Mouse (Mus musculus) naive thymus-derived CD4-positive, alpha-beta T cell, adult 2 months (primary cell): ENCODE data around the gene Abca5.
"Not testable (repeated sequence)": the region's sequence is repeated elsewhere in the genome, so short reads cannot be mapped to it uniquely, and the experiment has no call there.

Experiments used
- DNase-seq: peaks from one replicate; pipeline ENCODE4 v3.0.0-alpha.2; 2011; ENCODE audit warnings: low read depth

Gene Abca5

DNA sequence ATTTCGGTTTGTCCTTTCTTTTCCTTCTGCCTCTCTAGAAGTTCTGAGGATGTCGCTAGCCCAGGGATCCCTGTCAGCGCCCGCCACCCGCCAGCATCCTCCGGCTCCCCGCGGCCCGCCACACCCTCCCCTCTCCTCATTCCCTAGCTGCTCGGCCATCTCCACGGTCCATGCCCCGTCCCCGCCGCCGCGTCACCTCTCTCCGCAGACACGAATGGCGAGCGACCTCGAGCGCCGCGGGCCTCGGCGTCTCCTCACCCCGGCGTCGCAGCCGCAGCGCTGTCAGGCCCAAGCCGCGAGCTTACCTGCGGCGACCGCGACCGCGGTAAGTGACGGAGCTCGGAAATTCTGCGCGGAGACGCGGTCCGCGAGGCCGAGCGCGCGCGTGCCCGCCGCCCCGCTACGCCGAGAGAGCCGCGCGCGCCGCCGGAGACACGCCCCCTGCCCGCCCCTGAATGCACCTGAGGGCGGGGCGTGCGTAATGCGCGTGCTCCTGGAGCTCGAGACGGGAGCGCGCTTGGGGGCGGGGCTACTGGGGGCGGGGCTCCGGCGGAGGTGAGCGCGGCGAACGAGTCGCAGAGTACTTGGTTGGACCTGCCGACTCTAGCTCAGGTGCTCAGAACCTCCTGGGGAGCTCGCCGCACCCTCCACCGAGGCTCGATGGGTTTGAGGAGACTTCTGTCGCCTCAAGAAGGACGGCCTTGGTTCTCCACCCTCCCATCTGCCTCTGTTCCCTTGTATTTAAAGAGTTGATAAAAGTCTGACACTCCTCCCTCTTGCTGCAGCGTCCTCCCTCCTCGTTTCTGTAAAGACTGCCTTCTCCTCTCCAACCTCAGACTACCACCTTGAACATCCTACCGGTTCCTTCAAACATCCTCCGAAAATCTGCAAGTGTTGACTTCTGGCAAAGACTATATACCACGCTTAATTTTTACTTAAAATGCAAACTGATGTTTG, at the start of gene Abca5:
Gene Abca5, minus strand, starts transcription at position 428 of the 957 bp plus-strand sequence.
- DNase-seq, result peak; percentile 90

DNA sequence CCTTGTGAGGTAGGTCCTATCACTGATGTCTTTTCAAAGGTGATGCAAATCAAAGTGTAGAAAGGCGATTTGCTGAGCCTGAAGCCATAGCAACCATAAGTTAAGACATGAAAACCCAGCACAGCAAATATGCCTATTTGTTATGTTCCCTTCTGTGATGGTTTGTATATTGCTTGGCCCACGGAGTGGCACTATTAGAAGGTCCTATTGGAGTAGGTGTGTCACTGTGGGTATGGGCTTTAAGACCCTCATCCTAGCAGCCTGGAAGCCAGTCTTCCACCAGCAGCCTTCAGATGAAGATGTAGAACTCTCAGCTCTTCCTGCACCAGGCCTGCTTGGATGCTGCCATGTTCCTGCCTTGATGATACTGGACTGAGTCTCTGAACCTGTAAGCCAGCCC, 48.0 kb upstream of the Abca5 start:
- DNase-seq, result no peak

GRCm38 (mm10) chr11:110380310-110380668, 42.8 kb upstream of the Abca5 start:
- DNase-seq, result no peak

DNA sequence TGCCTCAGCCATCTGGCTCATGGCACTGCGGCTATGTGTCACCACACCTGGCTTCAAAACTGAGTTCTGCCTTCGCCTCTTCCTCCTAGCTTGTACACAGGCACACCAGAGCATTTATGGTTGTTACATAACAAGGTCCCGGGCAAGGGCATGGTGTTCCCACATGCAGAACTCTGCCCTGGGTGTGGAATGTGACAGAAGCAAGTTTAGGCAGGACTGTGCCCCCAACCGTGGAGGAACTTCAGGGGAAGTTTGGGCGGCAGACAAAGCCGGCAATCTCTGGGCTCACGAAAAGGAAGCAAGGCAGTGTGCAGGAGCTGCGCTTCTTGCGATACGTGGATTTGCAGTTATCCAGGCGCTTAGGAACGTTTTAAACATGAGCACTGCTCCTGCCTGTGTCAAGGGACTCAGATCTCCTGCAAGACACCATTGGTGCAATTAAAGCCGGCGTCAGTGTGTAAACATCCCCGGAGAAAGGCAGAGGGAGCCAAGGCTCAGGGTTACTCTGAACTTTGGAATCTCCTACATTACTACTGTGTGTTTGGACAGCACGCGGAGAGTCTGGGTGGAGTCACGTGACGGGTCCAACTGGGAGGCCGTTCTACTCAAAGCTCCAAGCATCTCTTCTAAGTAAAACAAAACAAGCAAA, 42.3 kb upstream of the Abca5 start:
- DNase-seq, result peak; percentile 25

DNA sequence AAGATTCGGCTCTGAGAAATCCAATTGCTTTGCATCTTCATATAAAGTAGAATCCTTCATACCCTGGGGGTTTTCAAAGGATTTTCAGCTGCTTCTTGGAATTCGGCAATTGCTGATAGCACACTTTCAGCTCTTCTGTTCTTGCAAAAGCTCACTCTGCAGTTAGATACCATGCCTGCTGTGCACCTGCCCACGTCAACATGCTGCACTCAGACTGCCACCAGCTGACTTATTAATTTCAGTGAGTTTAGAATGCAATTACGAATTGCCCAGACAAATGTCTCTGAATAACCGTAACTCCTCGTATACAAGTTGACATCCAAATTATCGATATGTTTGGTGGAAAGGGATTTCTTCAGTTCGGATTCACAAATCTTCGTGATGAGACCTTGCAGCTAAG, 36.5 kb upstream of the Abca5 start:
- DNase-seq, result no peak

DNA sequence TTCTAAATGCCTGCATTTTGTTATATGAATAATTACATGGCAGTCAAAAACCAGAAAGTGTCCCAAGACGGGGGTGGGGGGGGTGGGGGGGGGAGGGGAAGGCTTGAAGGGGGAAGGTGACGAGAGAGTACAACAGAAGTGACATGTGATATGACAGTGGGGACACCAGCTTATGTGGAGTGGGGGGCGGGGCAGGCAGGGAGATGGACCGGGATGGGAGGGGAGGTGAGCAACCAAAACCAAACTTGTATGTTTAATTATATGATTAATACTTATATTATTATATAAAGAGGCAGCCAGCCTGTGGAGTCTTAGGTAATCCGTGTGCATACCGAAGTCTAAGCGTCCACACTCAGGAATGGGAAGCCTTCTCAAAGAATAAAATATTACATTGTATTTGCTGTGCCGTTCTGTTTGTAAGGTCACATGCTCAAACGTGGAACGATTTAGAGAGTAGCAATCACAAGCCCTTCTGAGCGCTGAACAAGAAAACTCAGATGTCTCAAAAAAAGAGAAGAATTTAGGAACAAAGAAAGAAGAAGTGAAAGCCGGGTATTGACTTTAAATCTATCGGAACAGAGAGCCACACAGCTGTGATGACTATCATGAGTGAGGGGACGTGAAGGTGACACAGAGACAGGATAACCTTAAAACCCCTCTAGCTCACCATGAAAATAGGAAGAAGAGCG, 34.9 kb upstream of the Abca5 start:
- no peak for DNase-seq

GRCm38 (mm10) chr11:110371827-110372226, 34.3 kb upstream of the Abca5 start:
- DNase-seq, result no peak

DNA sequence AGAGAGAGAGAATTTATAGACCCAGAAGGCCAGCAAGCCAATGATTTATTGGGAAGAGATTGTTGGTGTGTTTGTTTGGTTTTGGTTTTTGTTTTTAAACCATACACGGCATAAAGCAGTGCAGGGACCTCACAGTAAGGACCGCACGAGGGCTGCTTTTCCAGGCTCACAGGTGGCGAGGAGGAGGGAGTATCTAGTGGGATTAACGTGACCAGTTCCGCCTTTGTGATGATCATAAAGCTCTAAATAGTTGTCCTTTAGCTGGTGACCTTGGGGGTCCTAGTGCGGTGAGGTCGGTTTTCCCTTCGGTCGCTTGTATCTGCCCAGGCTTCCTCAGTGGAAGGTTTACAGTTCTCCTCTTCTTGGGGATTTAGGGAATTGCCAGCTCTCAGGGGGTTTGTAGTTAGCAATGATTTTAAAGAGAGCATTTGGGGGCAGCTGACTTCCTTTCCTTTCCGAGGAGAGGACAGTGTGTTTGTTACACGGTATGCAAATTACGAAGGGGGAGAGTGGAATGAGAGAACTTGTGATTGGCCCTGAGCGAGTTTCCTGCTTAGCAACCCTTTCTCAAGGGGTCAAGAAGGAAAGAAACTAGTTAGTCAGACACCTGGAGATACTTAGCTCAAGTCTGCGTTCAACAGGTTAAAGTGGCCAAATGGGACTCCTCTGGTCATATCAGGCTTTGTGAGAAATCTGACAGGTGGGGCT, 31.9 kb upstream of the Abca5 start:
- DNase-seq, result no peak

GRCm38 (mm10) chr11:110367638-110368037, 30.1 kb upstream of the Abca5 start:
- no peak for DNase-seq

DNA sequence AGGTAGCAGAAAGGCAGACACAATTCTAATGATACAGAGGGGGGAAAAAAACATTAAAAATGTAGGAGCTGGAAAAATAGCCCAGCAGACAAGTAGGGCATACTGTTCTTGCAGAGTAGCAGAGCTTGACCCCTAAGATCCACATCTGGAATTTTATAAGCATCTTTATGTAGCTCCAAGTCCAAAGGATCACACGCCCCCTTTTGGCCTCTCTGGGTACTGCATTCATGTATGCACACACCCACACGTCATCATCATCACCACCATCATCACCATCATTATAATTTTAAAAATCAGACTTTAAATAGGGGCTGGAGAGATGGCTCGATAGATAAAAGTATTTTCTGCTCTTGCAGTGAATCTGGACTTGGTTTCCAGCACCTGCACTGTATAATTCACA, 29.4 kb upstream of the Abca5 start:
- DNase-seq, result no peak

DNA sequence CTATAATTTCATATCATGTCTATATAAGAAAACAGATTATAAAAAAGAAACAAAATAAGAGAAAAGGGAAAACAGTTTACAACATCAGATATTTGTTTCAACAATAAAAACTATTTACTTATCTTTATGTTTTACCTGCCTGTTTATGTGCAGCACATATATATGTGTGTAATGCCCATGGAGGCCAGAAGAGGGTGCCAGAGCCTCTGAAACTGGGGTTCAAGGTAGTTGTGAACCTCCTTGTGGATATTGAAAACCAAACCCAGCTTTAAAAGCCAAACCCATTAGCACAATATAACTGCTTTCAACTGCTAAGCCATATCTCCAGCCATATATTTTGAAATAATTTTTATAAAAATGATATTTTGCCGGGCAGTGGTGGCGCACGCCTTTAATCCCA, 27.5 kb upstream of the Abca5 start:
- peak; percentile 50 for DNase-seq

- no peak for DNase-seq
Measured at GRCm38 (mm10) chr11:110357756-110358551, 20.4 kb upstream of the Abca5 start.

GRCm38 (mm10) chr11:110355131-110355530, 17.6 kb upstream of the Abca5 start:
- DNase-seq, result not testable (repeated sequence)

GRCm38 (mm10) chr11:110354261-110354660, 16.7 kb upstream of the Abca5 start:
- DNase-seq, result no peak

DNA sequence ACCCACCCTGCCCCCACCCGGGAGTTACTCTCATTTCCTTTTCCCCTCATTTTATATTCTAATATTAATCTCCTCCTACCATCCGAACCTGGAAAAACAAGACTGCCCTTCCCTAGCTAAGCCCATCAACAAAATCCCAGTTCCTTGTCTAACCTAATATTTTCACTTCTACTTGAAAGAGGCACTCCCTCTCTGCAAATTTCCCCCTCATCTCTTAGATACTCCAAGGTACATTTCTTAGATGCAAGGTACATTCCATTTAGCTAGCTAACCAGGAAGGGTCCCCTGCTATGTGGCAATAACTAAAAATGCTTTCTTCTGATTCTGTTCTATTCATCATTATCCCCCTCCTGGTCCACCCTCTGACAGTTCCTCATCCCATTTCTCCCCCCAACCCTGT, 10.7 kb upstream of the Abca5 start:
- DNase-seq, result no peak

DNA sequence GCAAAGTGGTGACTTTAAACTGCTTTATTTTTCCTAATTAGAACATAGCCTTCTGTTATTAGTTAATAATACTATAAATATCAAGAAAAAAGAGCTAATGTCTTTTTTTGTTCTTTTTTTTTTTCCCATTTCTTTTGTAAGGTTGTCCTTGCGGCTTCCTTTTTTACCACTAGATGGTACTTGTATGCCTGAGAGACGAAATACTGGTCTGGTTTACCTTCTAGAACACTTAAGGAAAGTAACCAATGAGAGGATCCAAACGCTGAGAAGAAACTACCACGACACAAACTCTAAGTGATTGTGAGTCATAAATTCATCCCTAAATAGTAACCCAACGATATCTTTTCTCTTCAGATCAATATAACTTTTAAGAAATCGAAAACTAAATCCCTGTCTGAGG, 10.3 kb upstream of the Abca5 start:
- no peak for DNase-seq

- no peak for DNase-seq
Measured at GRCm38 (mm10) chr11:110336814-110337288, 665 bp downstream of the Abca5 start.

DNA sequence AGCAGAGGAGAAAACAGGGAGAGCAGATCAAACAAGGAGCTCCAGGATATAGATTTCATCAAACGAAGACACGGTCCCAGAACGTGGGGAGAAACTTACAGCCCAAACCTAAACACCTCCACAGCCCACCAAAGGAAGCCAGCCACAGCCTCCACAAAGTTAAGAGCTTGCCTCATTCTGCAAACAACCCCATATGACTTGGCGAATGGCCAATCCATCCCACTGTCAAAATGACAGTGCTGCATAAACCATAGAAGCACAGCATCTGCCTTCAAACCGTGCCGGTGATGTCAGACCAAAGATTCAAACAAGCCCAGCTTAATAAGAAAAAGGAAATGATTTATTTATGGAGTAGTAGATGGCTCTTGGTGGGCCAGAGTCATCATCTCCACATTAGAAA, 7.4 kb downstream of the Abca5 start:
- no peak for DNase-seq

GRCm38 (mm10) chr11:110322266-110322665, 15.2 kb downstream of the Abca5 start:
- no peak for DNase-seq

DNA sequence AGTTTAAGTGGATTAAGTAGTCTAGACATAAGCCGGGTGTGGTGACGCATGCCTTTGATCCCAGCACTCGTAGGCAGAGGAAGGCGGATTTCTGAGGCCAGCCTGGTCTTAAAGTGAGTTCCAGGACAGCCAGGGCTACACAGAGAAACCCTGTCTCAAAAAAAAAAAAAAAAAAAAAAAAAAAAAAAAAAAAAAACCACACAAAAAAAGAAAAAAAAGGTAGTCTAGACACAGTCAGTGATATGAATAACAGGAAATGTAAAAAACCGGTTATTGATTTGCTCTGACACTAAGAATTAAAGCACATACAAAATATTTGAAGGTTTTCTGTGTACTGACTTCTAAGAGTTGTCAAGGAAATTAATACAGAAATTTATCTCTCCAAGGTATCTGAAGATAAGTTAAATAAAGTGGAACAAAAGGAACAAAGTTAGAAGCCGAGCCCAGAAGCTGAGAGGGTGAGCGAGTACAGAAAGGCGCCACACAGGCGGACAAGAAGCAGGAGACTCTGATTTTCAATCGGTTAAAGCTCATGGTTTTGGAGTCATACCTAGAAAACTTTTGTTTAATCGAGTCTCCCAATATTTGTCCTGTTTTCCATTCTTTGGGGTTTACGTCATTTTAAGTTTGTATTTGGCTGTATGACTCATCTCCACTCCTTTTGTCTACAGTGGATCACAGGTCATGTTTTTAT, 30.9 kb downstream of the Abca5 start:
- DNase-seq, result no peak

DNA sequence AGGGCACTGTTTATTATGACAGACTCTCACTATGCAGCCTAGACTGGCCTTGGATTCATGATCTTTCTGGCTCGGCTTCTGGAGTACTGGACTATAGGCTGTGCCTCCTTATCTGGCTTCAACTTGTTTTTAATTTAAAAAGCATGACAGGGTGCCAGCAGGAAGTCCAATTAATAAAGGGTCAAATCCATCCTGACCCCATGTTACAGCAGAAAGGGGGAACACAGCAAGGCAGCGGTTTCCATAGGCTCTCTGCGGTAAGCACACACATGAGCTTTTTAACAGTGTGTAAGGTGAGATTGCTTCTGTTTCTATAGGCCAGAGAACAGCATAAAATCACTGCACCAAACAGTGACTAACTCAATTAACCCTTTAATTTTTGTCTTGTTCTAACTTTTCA, 34.1 kb downstream of the Abca5 start:
- no peak for DNase-seq
